Mouse (Mus musculus): ENCODE results near the gene Rtl8a. TPM values are rescaled to one million over a fixed set of nuclear protein-coding genes. Genes with fewer than 3 reads are reported as not detected.
"Not testable (repeated sequence)": the region's sequence is repeated elsewhere in the genome, so short reads cannot be mapped to it uniquely, and the experiment has no call there.

The Rtl8a gene
- polyA plus RNA-seq, 1 experiment from 2014 or later, result 73.7 TPM

DNA sequence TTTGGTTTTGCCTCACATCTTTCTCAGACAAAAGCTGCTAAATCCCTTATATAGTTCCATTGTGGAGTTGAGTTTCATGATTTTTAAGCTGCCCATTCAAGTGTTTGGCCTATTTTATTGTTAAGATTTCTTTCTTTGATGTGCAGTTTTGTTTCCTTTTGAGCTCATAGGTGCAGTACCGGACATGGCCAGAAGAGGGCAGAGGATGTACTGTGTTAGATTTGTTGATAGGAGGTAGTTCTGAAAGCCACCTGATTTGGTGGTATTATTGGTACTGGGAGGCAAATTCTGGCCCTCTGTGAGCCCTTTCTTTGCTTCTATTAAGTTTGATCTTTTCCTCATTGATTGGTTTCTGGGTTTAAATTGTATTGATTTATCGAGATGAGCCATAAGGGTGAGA lies 43.5 kb downstream of the Rtl8a start:
- not testable (repeated sequence) for H3K27me3 ChIP-seq (ENCODE audit: insufficient read depth, low read length); ATAC-seq (ENCODE audit: low FRiP score, low TSS enrichment); H3K4me1 ChIP-seq (ENCODE audit: insufficient read depth, low read length); H3K36me3 ChIP-seq (ENCODE audit: insufficient read depth, low read length); H3K4me2 ChIP-seq (replicated peaks; ENCODE audit: low read depth, low read length); H3K4me3 ChIP-seq (ENCODE audit: low read length); H3K9ac ChIP-seq (replicated peaks; ENCODE audit: low read length); H3K27ac ChIP-seq (ENCODE audit: low read length); H3K9me3 ChIP-seq (ENCODE audit: low read length)
- WGBS, result 5% methylated on average over 1 of the region's 2 CpGs

Other genes with a start within 250 kb of the Rtl8a start
- 0.37 TPM in 1 of 2 replicates, not detected in the other for gene Etd, start 208.8 kb downstream of the Rtl8a start, polyA plus RNA-seq (2015; fragmentation: Nextera tagmentation; extraction: Ambion mirVana)
- gene Rtl8c, start 35.6 kb downstream of the Rtl8a start, polyA plus RNA-seq (2015; fragmentation: Nextera tagmentation; extraction: Ambion mirVana), result 72.6 and 78.3 TPM in 2 replicates
- gene Gm14597, start 34.7 kb downstream of the Rtl8a start, polyA plus RNA-seq (2015; fragmentation: Nextera tagmentation; extraction: Ambion mirVana), result not detected in 2 replicates
- gene Rtl8b, start 26.7 kb upstream of the Rtl8a start, polyA plus RNA-seq (2015; fragmentation: Nextera tagmentation; extraction: Ambion mirVana), result 66.1 and 66.3 TPM in 2 replicates
- gene 4930502E18Rik, start 81.1 kb upstream of the Rtl8a start, polyA plus RNA-seq (2015; fragmentation: Nextera tagmentation; extraction: Ambion mirVana), result 1.0 and 1.3 TPM in 2 replicates
- not detected in 2 replicates for gene 1700013H16Rik, start 114.1 kb upstream of the Rtl8a start, polyA plus RNA-seq (2015; fragmentation: Nextera tagmentation; extraction: Ambion mirVana)
- not detected in 2 replicates for gene Zfp36l3, start 132.7 kb upstream of the Rtl8a start, polyA plus RNA-seq (2015; fragmentation: Nextera tagmentation; extraction: Ambion mirVana)
- gene Xlr, start 154.0 kb upstream of the Rtl8a start, polyA plus RNA-seq (2015; fragmentation: Nextera tagmentation; extraction: Ambion mirVana), result 0.48 and 0.82 TPM in 2 replicates

Data from kidney, embryonic 16.5 days (tissue).